Mouse (Mus musculus): ENCODE results near the gene Zfp235.

- no peak for TF ChIP-seq CTCF (IDR thresholded peaks at IDR 0.05; ENCODE audit: low read depth, low read length)
- no peak for TF ChIP-seq POLR2A (IDR thresholded peaks at IDR 0.05; ENCODE audit: borderline replicate concordance, low read depth, low read length)
These were observed 46.4 kb upstream of the Zfp235 start for GRCm38 (mm10) chr7:24087485-24088125.
